9 mouse cellular contexts compared by ENCODE assay signal in genomic region chr7:67613795-67614463, GRCm38 (mm10). TPM values are rescaled to one million over a fixed set of nuclear protein-coding genes. Genes with fewer than 3 reads are reported as not detected.
DNase-seq lines count a peak whose midpoint lies in the region; ATAC-seq lines count a peak whose summit lies in the region.
"Had no signal": no experiment of that assay in that cellular context is flagged by ENCODE, and none has a peak within 500 bp of the region (broad histone marks: within the 10 kb centered on the region; RNA-seq: fewer than 3 reads in every experiment).

No protein-coding gene starts in this region.

- DNase-seq in gastrocnemius, adult 18-20 months (ENCODE audit: low spot score): peak; percentile 30
- DNase-seq in gastrocnemius, postnatal 10 days: no peak
- peak; percentile 8 for DNase-seq in MN1 (ENCODE audit: low spot score)
- DNase-seq in heart, adult 8-10 months (ENCODE audit: low spot score): peak; percentile 61
- no peak for DNase-seq in natural killer cell, adult 2 months (ENCODE audit: low spot score in 2 of 2)
- no peak for DNase-seq in urinary bladder, postnatal 36 days (ENCODE audit: low spot score in 2 of 2)

- no peaks in the 10 kb centered on the region for H3K36me3 ChIP-seq in hindbrain, embryonic 16.5 days (ENCODE audit: control insufficient read depth, insufficient read depth, low read length)

- H3K9ac ChIP-seq in hindbrain, embryonic 16.5 days (ENCODE audit: low read depth, low read length): no peak overlapping the region
- H3K9ac ChIP-seq: limb, embryonic 13.5 days had no signal

- no peaks in the 10 kb centered on the region for H3K9me3 ChIP-seq in hindbrain, embryonic 16.5 days (ENCODE audit: control insufficient read depth, low read length)
- H3K9me3 ChIP-seq: limb, embryonic 13.5 days had no signal

- H3K27ac ChIP-seq in hindbrain, embryonic 16.5 days (ENCODE audit: low read depth, low read length): no peak overlapping the region
- H3K27ac ChIP-seq: limb, embryonic 13.5 days had no signal

- ATAC-seq in hindbrain, embryonic 16.5 days: peak; percentile 54; the same call in 1 of the 2 replicates
- ATAC-seq in CD4-positive, CD25-positive, alpha-beta regulatory T cell, adult 4 months: no peak

- H3K27me3 ChIP-seq in hindbrain, embryonic 16.5 days (replicated peaks; ENCODE audit: control insufficient read depth, insufficient read depth, low read length): no peaks in the 10 kb centered on the region
- H3K27me3 ChIP-seq: limb, embryonic 13.5 days had no signal

- H3K4me1 ChIP-seq in hindbrain, embryonic 16.5 days (ENCODE audit: control insufficient read depth, insufficient read depth, low read depth, low read length): no peaks in the 10 kb centered on the region

- WGBS in hindbrain, embryonic 16.5 days: 42% methylated on average over 10 of the region's 10 CpGs

- H3K4me2 ChIP-seq in hindbrain, embryonic 16.5 days (ENCODE audit: low read length): no peak overlapping the region
- H3K4me2 ChIP-seq: limb, embryonic 13.5 days had no signal

- H3K4me3 ChIP-seq in hindbrain, embryonic 16.5 days (ENCODE audit: low read length): no peak overlapping the region
- H3K4me3 ChIP-seq: limb, embryonic 13.5 days had no signal

RNA-seq across cellular contexts. Expression of gene Lrrc28, which starts 31.1 kb away (rescaled TPM):
- total RNA-seq in gastrocnemius, adult 18-20 months (2021): 10 to 100 TPM; 18.2 to 26.1 TPM
- total RNA-seq in gastrocnemius, postnatal 10 days (2021): 10 to 100 TPM; 15.8 to 17.7 TPM
- total RNA-seq in heart, adult 8-10 months (2022): 10 to 100 TPM; 13.5 to 19.6 (median 17.2) TPM
- 21.1 and 21.2 TPM in 2 replicates for polyA plus RNA-seq in hindbrain, embryonic 16.5 days (2015; fragmentation: Nextera tagmentation; extraction: Ambion mirVana)
- polyA plus RNA-seq in CD4-positive, CD25-positive, alpha-beta regulatory T cell, adult 4 months (2017; shearing (Covaris generic)): 10 to 100 TPM; 16.8 to 23.5 TPM

RNA-seq across cellular contexts. Expression of gene Ttc23, which starts 33.3 kb away (rescaled TPM):
- total RNA-seq in gastrocnemius, adult 18-20 months (2021): 10 to 100 TPM; 18.6 to 19.2 TPM
- 10 to 100 TPM; 24.7 to 27.2 TPM for total RNA-seq in gastrocnemius, postnatal 10 days (2021)
- 10 to 100 TPM; 16.2 to 18.6 (median 17.4) TPM for total RNA-seq in heart, adult 8-10 months (2022)
- polyA plus RNA-seq in hindbrain, embryonic 16.5 days (2015; fragmentation: Nextera tagmentation; extraction: Ambion mirVana): 7.6 and 9.9 TPM in 2 replicates
- polyA plus RNA-seq in CD4-positive, CD25-positive, alpha-beta regulatory T cell, adult 4 months (2017; shearing (Covaris generic)): 1 to 10 TPM; 1.7 to 1.8 TPM

Comparison
In these comparisons a context has a peak if more than half of its experiments do, and no peak if none do; other contexts are left out.
1. DNase-seq: peak in gastrocnemius, adult 18-20 months (single experiment), MN1 (single experiment) and heart, adult 8-10 months (single experiment); none in gastrocnemius, postnatal 10 days (single experiment), natural killer cell, adult 2 months (0 of 2) and urinary bladder, postnatal 36 days (0 of 2).